Mouse (Mus musculus): Measurements from ENCODE around the gene Atp6v1e2. TPM values are rescaled to one million over a fixed set of nuclear protein-coding genes. Genes with fewer than 3 reads are reported as not detected.

Gene Atp6v1e2
- polyA plus RNA-seq, 2 experiments = not detected

DNA sequence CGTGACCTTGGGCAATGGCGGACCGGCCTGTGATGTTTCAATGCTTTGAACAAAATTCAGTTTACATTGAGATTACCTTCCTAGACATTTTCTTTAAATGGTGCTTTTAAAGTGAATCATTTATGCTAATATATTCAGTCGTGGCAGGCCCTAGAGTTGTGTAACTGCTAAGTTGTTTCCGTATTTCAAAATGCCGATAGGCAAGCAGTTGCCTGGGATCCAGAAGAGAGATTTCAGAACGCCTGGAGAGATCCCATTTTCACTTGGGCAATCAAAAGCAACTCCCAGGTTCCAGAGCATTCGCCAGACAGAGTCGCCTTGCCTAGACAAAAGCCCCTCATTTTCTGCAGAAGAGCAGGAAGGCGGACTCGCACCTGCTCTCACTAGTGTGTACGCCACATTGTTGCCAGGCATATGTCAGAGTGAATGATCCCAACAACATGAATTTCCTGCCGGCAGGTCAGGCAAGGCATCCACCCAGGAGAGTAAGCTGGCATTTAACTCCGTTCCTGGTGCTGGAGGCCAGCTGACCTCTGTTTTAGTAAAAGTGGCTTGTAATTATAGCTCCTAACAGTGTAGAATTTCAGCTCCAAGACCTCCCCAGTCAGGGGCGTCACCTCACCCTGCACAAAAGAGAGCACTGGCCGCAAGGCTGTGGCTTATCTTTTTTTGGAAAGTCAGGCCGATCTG, 38.9 kb upstream of the Atp6v1e2 start:
- H3K9me3 ChIP-seq (ENCODE audit: control insufficient read depth, low read length) = no peaks in the 10 kb centered on the region
- no peak for ATAC-seq (ENCODE audit: insufficient read depth)
- 60% methylated on average over 17 of the region's 17 CpGs for WGBS (ENCODE audit: insufficient replicate concordance)

DNA sequence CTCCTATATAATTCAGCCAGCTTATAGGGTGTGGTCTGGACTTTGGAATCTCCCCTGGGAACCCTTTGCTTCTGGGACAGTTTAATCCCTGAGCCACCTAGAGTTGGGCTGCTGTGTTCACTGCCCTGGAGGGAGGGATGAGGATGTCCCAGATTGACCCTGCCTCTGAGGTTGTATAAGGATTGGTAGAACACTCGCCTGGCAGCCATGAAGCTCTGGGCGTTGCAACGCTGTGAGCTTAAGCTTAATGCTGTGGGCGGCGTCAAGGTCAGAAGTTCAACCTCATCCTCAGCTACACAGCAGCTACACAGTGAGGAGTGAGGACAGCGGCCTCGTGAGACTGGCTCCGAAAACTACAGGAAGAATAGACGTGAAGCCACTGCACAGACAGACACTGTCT, 34.8 kb upstream of the Atp6v1e2 start:
- H3K9me3 ChIP-seq (ENCODE audit: control insufficient read depth, low read length) = no peaks in the 10 kb centered on the region
- H3K27ac ChIP-seq = no peak overlapping the region
- TF ChIP-seq EP300 (IDR thresholded peaks at IDR 0.05; ENCODE audit: low read depth) = no peak
- TF ChIP-seq CTCF (IDR thresholded peaks at IDR 0.05; ENCODE audit: low read depth) = no peak
- no peaks in the 10 kb centered on the region for H3K36me3 ChIP-seq (replicated peaks; ENCODE audit: control insufficient read depth, insufficient read depth, low read depth)
- no peaks in the 10 kb centered on the region for H3K4me1 ChIP-seq (replicated peaks; ENCODE audit: control insufficient read depth in 2 of 2, insufficient read depth in 2 of 2, low read length in 1 of 2)
- no peak overlapping the region for H3K4me3 ChIP-seq (ENCODE audit: insufficient read depth in 1 of 2, low read depth in 2 of 2, low read length in 2 of 2)
- no peak overlapping the region for H3K4me2 ChIP-seq (ENCODE audit: low read depth)
- 67% methylated on average over 9 of the region's 9 CpGs for WGBS (ENCODE audit: insufficient replicate concordance)
- DNase-seq (ENCODE audit: low read depth in 3 of 3, low spot score in 3 of 3) (no peak), ATAC-seq (ENCODE audit: insufficient read depth) (no peak)
- H3K9ac ChIP-seq (replicated peaks) = no peak overlapping the region
- H3K27me3 ChIP-seq (ENCODE audit: control insufficient read depth, insufficient read depth, low read length) = no peaks in the 10 kb centered on the region

More for the DNA sequence above, 38.9 kb upstream of the Atp6v1e2 start:
- DNase-seq (ENCODE audit: low read depth in 3 of 3, low spot score in 3 of 3) = no peak
- TF ChIP-seq EP300 (IDR thresholded peaks at IDR 0.05; ENCODE audit: low read depth) (no peak), CTCF (IDR thresholded peaks at IDR 0.05; ENCODE audit: low read depth) (no peak)
- H3K36me3 ChIP-seq (replicated peaks; ENCODE audit: control insufficient read depth, insufficient read depth, low read depth) = no peaks in the 10 kb centered on the region
- no peak overlapping the region for H3K4me2 ChIP-seq (ENCODE audit: low read depth)
- H3K27ac ChIP-seq = no peak overlapping the region
- no peak overlapping the region for H3K4me3 ChIP-seq (ENCODE audit: insufficient read depth in 1 of 2, low read depth in 2 of 2, low read length in 2 of 2)
- no peaks in the 10 kb centered on the region for H3K27me3 ChIP-seq (ENCODE audit: control insufficient read depth, insufficient read depth, low read length)
- H3K4me1 ChIP-seq (replicated peaks; ENCODE audit: control insufficient read depth in 2 of 2, insufficient read depth in 2 of 2, low read length in 1 of 2) = no peaks in the 10 kb centered on the region; a peak in 1 of 4 replicates
- no peak overlapping the region for H3K9ac ChIP-seq (replicated peaks)

DNA sequence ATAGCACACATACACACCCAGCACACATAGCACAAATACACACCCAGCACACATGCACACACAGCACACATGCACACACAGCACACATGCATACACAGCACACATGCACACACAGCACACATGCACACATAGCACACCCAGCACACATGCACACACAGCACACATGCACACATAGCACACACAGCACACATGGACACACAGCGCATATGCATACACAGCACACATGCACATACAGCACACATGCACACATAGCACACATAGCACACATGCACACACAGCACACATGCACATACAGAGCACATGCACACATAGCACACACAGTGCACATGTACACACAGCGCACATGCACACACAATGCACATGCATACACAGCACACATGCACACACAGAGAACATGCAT, 34.0 kb upstream of the Atp6v1e2 start:
- Histone ChIP-seq H3K36me3 (replicated peaks; ENCODE audit: control insufficient read depth, insufficient read depth, low read depth) (no peaks in the 10 kb centered on the region), H3K9ac (replicated peaks) (no peak overlapping the region), H3K27ac (no peak overlapping the region), H3K4me3 (ENCODE audit: insufficient read depth in 1 of 2, low read depth in 2 of 2, low read length in 2 of 2) (no peak overlapping the region), H3K9me3 (ENCODE audit: control insufficient read depth, low read length) (no peaks in the 10 kb centered on the region), H3K4me2 (ENCODE audit: low read depth) (no peak overlapping the region), H3K4me1 (replicated peaks; ENCODE audit: control insufficient read depth in 2 of 2, insufficient read depth in 2 of 2, low read length in 1 of 2) (no peaks in the 10 kb centered on the region), H3K27me3 (ENCODE audit: control insufficient read depth, insufficient read depth, low read length) (no peaks in the 10 kb centered on the region)
- TF ChIP-seq EP300 (IDR thresholded peaks at IDR 0.05; ENCODE audit: low read depth) = no peak
- TF ChIP-seq CTCF (IDR thresholded peaks at IDR 0.05; ENCODE audit: low read depth) = no peak; the same call in 1 of the 2 replicates
- no peak for ATAC-seq (ENCODE audit: insufficient read depth)
- 82% methylated on average over 2 of the region's 2 CpGs for WGBS (ENCODE audit: insufficient replicate concordance)
- DNase-seq (ENCODE audit: low read depth in 3 of 3, low spot score in 3 of 3) = no peak

DNA sequence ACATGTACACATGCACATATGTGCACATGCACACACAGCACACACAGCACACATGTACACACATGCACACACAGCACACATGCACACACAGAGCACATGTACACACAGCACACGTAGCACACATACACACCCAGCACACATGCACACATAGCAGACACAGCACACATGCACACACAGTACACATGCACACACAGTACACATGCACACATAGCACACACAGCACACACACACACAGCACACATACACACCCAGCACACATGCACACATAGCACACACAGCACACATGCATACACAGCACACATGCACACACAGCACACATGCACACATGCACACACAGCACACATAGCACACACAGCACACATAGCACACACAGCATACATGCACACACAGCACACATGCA, 33.5 kb upstream of the Atp6v1e2 start:
- 81% methylated on average over 1 of the region's 1 CpGs for WGBS (ENCODE audit: insufficient replicate concordance)
- ATAC-seq (ENCODE audit: insufficient read depth) (no peak), DNase-seq (ENCODE audit: low read depth in 3 of 3, low spot score in 3 of 3) (no peak)
- Histone ChIP-seq H3K9me3 (ENCODE audit: control insufficient read depth, low read length) (no peaks in the 10 kb centered on the region), H3K4me3 (ENCODE audit: insufficient read depth in 1 of 2, low read depth in 2 of 2, low read length in 2 of 2) (no peak overlapping the region), H3K4me1 (replicated peaks; ENCODE audit: control insufficient read depth in 2 of 2, insufficient read depth in 2 of 2, low read length in 1 of 2) (no peaks in the 10 kb centered on the region), H3K4me2 (ENCODE audit: low read depth) (no peak overlapping the region), H3K9ac (replicated peaks) (no peak overlapping the region), H3K27me3 (ENCODE audit: control insufficient read depth, insufficient read depth, low read length) (no peaks in the 10 kb centered on the region), H3K27ac (no peak overlapping the region), H3K36me3 (replicated peaks; ENCODE audit: control insufficient read depth, insufficient read depth, low read depth) (no peaks in the 10 kb centered on the region)
- TF ChIP-seq EP300 (IDR thresholded peaks at IDR 0.05; ENCODE audit: low read depth) = no peak
- no peak for TF ChIP-seq CTCF (IDR thresholded peaks at IDR 0.05; ENCODE audit: low read depth)

DNA sequence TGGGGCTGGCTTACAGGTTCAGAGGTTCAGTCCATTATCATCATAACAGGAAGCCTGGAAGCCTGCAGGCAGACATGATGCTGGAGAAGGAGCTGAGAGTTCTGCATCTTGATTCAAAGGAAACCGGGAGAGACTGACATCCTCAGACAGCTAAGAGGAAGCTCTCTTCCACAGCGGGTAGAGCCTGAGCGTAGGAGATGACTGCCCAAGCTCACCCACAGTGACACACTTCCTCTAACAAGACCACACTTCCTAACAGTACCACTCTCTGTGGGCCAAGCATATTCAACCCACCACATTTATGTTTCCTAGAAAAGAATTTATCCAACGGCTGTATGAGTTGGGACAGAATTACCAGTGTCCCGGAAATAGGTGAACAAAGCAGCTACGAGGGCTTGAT, 30.8 kb upstream of the Atp6v1e2 start:
- TF ChIP-seq CTCF (IDR thresholded peaks at IDR 0.05; ENCODE audit: low read depth) (no peak), EP300 (IDR thresholded peaks at IDR 0.05; ENCODE audit: low read depth) (no peak)
- WGBS (ENCODE audit: insufficient replicate concordance) = 38% methylated on average over 6 of the region's 6 CpGs

More for the DNA sequence above, 30.8 kb upstream of the Atp6v1e2 start:
- H3K4me1 ChIP-seq (replicated peaks; ENCODE audit: control insufficient read depth in 2 of 2, insufficient read depth in 2 of 2, low read length in 1 of 2) = no peaks in the 10 kb centered on the region
- H3K9ac ChIP-seq (replicated peaks) = no peak overlapping the region
- DNase-seq (ENCODE audit: low read depth in 3 of 3, low spot score in 3 of 3) (no peak), ATAC-seq (ENCODE audit: insufficient read depth) (no peak)
- no peak overlapping the region for H3K27ac ChIP-seq
- no peaks in the 10 kb centered on the region for H3K27me3 ChIP-seq (ENCODE audit: control insufficient read depth, insufficient read depth, low read length)
- no peaks in the 10 kb centered on the region for H3K9me3 ChIP-seq (ENCODE audit: control insufficient read depth, low read length)
- H3K4me3 ChIP-seq (ENCODE audit: insufficient read depth in 1 of 2, low read depth in 2 of 2, low read length in 2 of 2) = no peak overlapping the region
- H3K36me3 ChIP-seq (replicated peaks; ENCODE audit: control insufficient read depth, insufficient read depth, low read depth) = no peaks in the 10 kb centered on the region
- H3K4me2 ChIP-seq (ENCODE audit: low read depth) = no peak overlapping the region

Data from liver, embryonic 14.5 days (tissue).